Mouse (Mus musculus) lung, embryonic 14.5 days (tissue): Measurements from ENCODE around the gene Rec114. TPM values are rescaled to one million over a fixed set of nuclear protein-coding genes. Genes with fewer than 3 reads are reported as not detected.

Source experiments
- ATAC-seq: fragments of 200-750 bp; cut with Nextera tagmentation; 2 replicates; pipeline ENCODE4 v1.8.0; 2017; ENCODE audit warnings: mild to moderate bottlenecking, moderate TSS enrichment, moderate library complexity; ENCODE audit not compliant: insufficient read depth
- DNase-seq: peaks from one replicate; pipeline ENCODE4 v3.0.0-alpha.2; 2015
- H3K27ac ChIP-seq: fragments of 300-500 bp; sonication (generic); 2 replicates; pipeline ENCODE4 v1.5.1; 2014; ENCODE audit warnings: low read depth, mild to moderate bottlenecking, moderate library complexity
- H3K27me3 ChIP-seq: fragments of 300-500 bp; sonication (generic); 2 replicates; pipeline ENCODE4 v1.6.1; 2014; ENCODE audit warnings: low read length, control low read depth; ENCODE audit not compliant: insufficient read depth
- H3K36me3 ChIP-seq: fragments of 300-500 bp; sonication (generic); 2 replicates; pipeline ENCODE4 v1.6.1; 2014; ENCODE audit warnings: control low read depth; ENCODE audit not compliant: insufficient read depth
- H3K4me1 ChIP-seq: fragments of 300-500 bp; sonication (generic); 2 replicates; pipeline ENCODE4 v1.6.1; 2014; ENCODE audit warnings: antibody characterized with exemption, control low read depth; ENCODE audit not compliant: insufficient read depth
- H3K4me2 ChIP-seq: fragments of 300-500 bp; sonication (generic); 2 replicates; pipeline ENCODE4 v1.6.1; 2014; ENCODE audit warnings: mild to moderate bottlenecking
- H3K4me3 ChIP-seq: fragments of 300-500 bp; sonication (generic); 2 replicates; pipeline ENCODE4 v1.5.1; 2014; ENCODE audit warnings: low read depth, low read length
- H3K9ac ChIP-seq: fragments of 300-500 bp; sonication (generic); 2 replicates; pipeline ENCODE4 v1.6.1; 2014
- H3K9me3 ChIP-seq: fragments of 300-500 bp; sonication (generic); 2 replicates; pipeline ENCODE4 v1.6.1; 2016; ENCODE audit warnings: low read depth, low read length, control low read depth
- CTCF ChIP-seq: IDR thresholded peaks from 2 replicates; pipeline ENCODE4 v1.5.1; 2016; ENCODE audit warnings: antibody characterized with exemption, low read depth
- WGBS: fragments of 180-500 bp; shearing (Covaris S2); extraction: QIAGEN DNeasy Blood & Tissue Kit; methylation state at CpG from one replicate; pipeline ENCODE4 v1.1.7; 2014; 5-methylcytosine and 5-hydroxymethylcytosine counted together
- polyA plus RNA-seq: library from polyadenylated mRNA; unstranded; fragments of >200 nt; fragmentation: Nextera tagmentation; extraction: Ambion mirVana; gene quantifications from 2 replicates; pipeline ENCODE4 v1.2.1, GENCODE M21; 2014

The Rec114 gene
- polyA plus RNA-seq, 1 experiment from 2014 or later = 1.5 TPM

DNA sequence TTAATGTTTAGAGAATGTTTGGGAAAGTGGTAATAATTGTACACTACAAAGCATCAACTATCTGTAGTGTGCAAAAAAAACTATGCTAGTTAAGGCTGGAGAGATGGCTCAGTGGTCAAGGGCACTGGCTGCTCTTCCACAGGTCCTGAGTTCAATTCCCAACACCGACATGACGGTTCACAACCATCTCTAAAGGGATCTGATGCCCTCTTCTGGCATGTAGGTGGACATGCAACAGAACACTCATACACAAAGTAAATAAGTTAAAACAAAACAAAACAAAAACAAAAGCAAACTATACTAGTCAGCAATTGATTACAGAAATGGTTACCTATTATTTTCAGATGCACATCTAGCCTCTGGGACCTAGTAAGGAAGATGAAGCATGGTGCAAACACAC lies 1.1 kb downstream of the Rec114 start:
- TF ChIP-seq CTCF = no peak
- ATAC-seq = no peak
- 95% methylated on average over 2 of the region's 2 CpGs for WGBS

DNA sequence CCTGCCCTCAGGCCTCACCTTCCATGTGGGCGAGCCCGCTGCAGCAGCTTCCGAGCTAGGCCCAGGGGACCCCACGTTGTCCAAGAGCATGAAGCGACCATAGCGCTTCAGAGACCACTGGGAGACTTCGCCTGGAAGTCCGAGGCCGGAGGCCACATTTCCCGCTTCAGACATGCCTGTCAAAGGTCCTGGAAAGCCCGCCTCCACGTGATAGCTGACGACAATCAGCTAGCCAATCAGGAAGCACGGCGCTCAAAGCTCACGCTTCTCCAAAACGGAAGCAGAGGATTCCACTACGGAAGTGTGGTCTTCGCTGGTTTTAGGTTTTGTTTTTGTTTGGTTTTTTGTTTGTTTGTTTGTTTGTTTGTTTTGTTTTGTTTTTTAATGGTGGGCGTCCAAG lies 2.4 kb downstream of the Rec114 start:
- no peak overlapping the region for H3K4me3 ChIP-seq
- H3K4me1 ChIP-seq = no peaks in the 10 kb centered on the region
- H3K4me2 ChIP-seq = no peak overlapping the region
- H3K9ac ChIP-seq = no peak overlapping the region
- WGBS = 78% methylated on average over 20 of the region's 20 CpGs
- no peak for DNase-seq
- ATAC-seq = no peak
- H3K36me3 ChIP-seq = no peaks in the 10 kb centered on the region
- H3K27me3 ChIP-seq = no peaks in the 10 kb centered on the region
- H3K27ac ChIP-seq = no peak overlapping the region
- TF ChIP-seq CTCF = no peak
- H3K9me3 ChIP-seq = no peaks in the 10 kb centered on the region

More for the DNA sequence above, 1.1 kb downstream of the Rec114 start:
- Histone ChIP-seq H3K4me2 (no peak overlapping the region), H3K27me3 (no peaks in the 10 kb centered on the region), H3K9me3 (no peaks in the 10 kb centered on the region), H3K9ac (no peak overlapping the region), H3K27ac (no peak overlapping the region), H3K4me1 (no peaks in the 10 kb centered on the region), H3K4me3 (no peak overlapping the region), H3K36me3 (no peaks in the 10 kb centered on the region)
- no peak for DNase-seq

DNA sequence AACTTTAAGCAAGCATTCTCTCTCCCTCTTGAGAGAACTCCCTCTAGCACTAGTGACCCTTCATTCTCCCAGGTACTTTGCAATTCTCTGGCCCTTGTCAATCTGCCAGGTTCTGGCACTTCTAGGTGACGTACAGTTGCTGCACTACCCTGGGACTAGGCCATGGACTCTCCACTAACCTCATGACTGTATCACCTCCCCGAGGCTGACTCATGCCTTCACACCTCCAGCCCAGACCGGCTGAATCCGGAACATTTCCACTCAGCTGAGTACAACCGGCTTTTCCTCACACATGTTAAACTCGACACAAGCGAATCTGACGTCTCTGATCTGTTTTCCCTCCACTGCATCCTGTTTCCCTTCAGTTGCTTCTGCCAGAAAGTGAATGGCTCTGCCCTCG lies 4.0 kb downstream of the Rec114 start:
- ATAC-seq = no peak
- Histone ChIP-seq H3K9me3 (no peaks in the 10 kb centered on the region), H3K27ac (no peak overlapping the region), H3K27me3 (no peaks in the 10 kb centered on the region), H3K4me3 (no peak overlapping the region), H3K4me1 (no peaks in the 10 kb centered on the region), H3K4me2 (no peak overlapping the region), H3K36me3 (no peaks in the 10 kb centered on the region), H3K9ac (no peak overlapping the region)
- WGBS = 51% methylated on average over 9 of the region's 9 CpGs
- peak; percentile 9 for DNase-seq
- no peak for TF ChIP-seq CTCF

GRCm38 (mm10) chr9:58723165-58723564 lies 20.6 kb downstream of the Rec114 start:
- no peaks in the 10 kb centered on the region for H3K9me3 ChIP-seq
- no peak overlapping the region for H3K9ac ChIP-seq
- no peaks in the 10 kb centered on the region for H3K36me3 ChIP-seq
- H3K4me1 ChIP-seq = no peaks in the 10 kb centered on the region
- no peak for DNase-seq
- H3K27me3 ChIP-seq = no peaks in the 10 kb centered on the region
- H3K27ac ChIP-seq = no peak overlapping the region
- no peak overlapping the region for H3K4me2 ChIP-seq
- ATAC-seq = no peak
- WGBS = 69% methylated on average over 11 of the region's 11 CpGs
- H3K4me3 ChIP-seq = no peak overlapping the region
- no peak for TF ChIP-seq CTCF

DNA sequence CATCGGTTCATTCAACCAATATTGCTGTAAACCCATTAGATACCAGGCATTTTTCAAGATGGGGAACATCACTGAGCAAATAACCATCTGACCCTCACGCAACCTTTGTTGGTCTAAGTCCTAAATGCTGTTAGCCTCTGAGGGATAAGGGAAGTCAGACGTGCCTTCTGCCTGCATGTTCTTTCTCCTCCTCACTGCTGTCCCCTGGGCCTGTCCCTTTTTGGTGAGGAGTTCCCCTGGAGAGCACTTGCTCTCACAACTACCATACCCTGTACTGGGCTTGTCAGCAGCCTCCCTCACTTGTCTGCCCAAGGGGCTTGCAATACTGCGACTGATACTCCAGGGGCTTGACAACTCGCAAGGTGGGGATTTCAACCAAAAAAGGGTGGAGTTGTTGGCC lies 21.6 kb downstream of the Rec114 start:
- DNase-seq (no peak), ATAC-seq (no peak)
- no peaks in the 10 kb centered on the region for H3K36me3 ChIP-seq
- 72% methylated on average over 5 of the region's 5 CpGs for WGBS
- H3K9me3 ChIP-seq = no peaks in the 10 kb centered on the region
- no peak overlapping the region for H3K4me2 ChIP-seq
- H3K4me1 ChIP-seq = no peaks in the 10 kb centered on the region; the same call in 1 of the 2 replicates
- no peak overlapping the region for H3K4me3 ChIP-seq
- H3K9ac ChIP-seq = no peak overlapping the region
- no peak overlapping the region for H3K27ac ChIP-seq
- TF ChIP-seq CTCF = no peak
- H3K27me3 ChIP-seq = no peaks in the 10 kb centered on the region

GRCm38 (mm10) chr9:58721021-58721420 lies 22.7 kb downstream of the Rec114 start:
- Histone ChIP-seq H3K4me2 (no peak overlapping the region), H3K36me3 (no peaks in the 10 kb centered on the region), H3K27ac (no peak overlapping the region), H3K4me1 (no peaks in the 10 kb centered on the region; the same call in 1 of the 2 replicates), H3K9me3 (no peaks in the 10 kb centered on the region), H3K9ac (no peak overlapping the region), H3K27me3 (no peaks in the 10 kb centered on the region), H3K4me3 (no peak overlapping the region)
- ATAC-seq (no peak), DNase-seq (no peak)
- WGBS = 68% methylated on average over 7 of the region's 7 CpGs
- TF ChIP-seq CTCF = no peak

DNA sequence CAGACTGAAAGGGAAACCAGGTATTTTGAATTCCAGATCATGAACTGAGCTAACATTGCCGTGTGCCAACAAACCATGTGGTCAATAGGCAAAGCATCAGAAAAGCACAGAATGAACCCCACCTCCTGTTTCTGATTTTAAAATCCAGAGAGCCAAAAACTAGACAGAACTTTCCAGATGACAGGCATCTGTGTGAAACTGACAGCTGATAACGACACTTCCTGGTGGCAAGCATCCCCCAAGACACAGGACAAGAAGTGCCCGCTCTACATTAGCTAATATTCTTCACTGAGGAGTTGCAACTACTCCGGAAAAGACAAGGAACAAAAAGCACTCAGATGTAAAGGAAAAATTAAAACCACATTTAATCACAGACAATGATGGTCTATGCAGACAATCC lies 23.6 kb downstream of the Rec114 start:
- DNase-seq = no peak
- 74% methylated on average over 4 of the region's 4 CpGs for WGBS
- TF ChIP-seq CTCF = no peak
- ATAC-seq = no peak
- Histone ChIP-seq H3K27me3 (no peaks in the 10 kb centered on the region), H3K4me3 (no peak overlapping the region), H3K36me3 (no peaks in the 10 kb centered on the region), H3K9me3 (no peaks in the 10 kb centered on the region), H3K27ac (no peak overlapping the region), H3K9ac (no peak overlapping the region), H3K4me2 (no peak overlapping the region), H3K4me1 (no peaks in the 10 kb centered on the region; the same call in 1 of the 2 replicates)

DNA sequence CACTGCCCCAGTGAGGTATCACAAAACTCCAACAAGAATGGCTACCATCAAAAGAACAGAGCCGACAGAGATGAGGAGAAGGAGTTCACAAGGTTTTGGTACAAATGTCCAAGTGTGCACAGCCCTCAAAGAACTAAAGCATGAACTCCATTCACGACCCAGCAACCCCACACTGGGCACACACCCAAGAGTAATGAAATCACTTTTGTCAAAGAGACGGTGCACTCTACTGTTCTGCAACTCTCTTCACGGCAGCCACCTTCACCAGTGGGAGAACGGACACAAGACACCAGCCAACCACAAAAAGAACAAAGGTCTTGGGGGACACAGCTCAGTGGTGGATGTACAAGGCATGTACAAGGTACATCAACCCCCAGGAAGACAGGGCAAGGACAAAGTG lies 24.3 kb downstream of the Rec114 start:
- no peak for TF ChIP-seq CTCF
- Histone ChIP-seq H3K4me3 (no peak overlapping the region), H3K4me1 (no peaks in the 10 kb centered on the region; the same call in 1 of the 2 replicates), H3K9me3 (no peaks in the 10 kb centered on the region), H3K36me3 (no peaks in the 10 kb centered on the region), H3K27me3 (no peaks in the 10 kb centered on the region), H3K4me2 (no peak overlapping the region), H3K9ac (no peak overlapping the region), H3K27ac (no peak overlapping the region)
- 52% methylated on average over 5 of the region's 5 CpGs for WGBS
- no peak for ATAC-seq
- DNase-seq = no peak
